Mouse (Mus musculus) cerebellum, adult 9-11 months (tissue): ENCODE measurements around the gene Accs.

ENCODE experiments used
- DNase-seq: peaks from one replicate; pipeline ENCODE4 v3.0.0; 2022

The Accs gene

DNA sequence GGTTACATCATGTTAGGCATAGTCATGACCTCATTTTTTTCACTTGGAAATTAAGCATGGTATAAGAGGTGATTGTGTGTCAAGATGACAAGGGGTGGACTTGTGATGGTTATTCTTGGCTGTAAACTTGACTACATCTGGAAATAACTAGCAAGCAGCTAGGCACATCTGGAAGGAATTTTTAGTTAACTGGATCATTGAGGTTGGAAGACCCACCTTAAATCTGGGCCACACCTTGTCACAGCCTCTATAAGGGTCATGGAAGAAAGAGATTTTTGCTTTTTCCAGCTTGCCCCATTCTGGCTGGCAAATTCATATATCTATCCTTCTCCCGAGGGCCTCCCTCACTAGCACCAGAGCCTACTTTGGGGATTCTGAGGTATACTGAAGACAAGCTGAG lies 1.6 kb upstream of the Accs start:
- DNase-seq = no peak

DNA sequence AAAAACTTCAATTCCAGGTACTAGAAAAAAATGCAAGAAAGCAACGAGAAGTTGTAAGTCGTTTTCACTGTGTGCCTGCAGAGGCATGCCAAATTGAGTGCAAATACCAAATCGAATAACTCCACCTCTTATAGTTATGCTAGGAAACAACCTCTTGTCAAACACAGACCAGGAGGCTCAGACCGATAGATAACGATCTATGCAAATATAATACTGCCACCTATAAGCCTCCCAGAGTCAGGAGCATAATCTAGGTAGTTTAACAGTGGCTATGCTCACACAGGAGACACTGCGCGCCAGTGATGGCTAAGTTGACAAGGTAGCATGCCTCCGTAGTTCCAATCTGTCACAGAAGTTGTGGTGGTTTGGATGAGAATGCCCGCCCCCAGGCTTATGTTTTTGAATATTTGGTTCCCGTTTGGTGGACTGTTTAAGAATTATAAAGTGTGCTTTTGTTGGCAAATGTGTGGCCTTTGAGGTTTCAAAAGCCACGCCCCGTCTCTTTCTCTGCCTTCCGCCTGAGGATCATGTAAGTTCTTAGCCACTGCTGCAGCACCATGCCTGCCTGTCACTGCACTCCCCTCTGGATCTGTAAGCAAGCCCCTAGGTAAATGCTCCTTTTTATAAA lies 688 bp upstream of the Accs start:
- DNase-seq = no peak

DNA sequence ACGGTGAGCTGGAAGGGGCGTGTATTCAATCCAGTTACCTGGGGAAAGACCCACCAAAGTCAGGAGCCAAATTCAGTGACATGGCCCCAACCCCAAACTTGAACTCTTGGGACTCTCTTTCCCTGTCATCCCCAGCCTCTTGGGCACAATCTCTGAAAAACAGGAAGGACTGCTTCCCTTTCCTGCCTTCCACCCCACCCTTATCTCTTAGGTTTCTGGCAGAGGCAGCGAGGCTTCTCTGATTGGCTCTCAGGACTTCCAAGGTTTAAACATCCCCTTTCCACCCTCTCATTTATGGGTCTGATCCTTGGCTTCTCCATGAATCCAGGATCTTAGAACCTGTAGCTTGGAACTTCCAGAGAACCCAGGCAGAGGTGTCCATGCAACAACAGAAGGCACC lies 8.4 kb downstream of the Accs start:
- DNase-seq = no peak

DNA sequence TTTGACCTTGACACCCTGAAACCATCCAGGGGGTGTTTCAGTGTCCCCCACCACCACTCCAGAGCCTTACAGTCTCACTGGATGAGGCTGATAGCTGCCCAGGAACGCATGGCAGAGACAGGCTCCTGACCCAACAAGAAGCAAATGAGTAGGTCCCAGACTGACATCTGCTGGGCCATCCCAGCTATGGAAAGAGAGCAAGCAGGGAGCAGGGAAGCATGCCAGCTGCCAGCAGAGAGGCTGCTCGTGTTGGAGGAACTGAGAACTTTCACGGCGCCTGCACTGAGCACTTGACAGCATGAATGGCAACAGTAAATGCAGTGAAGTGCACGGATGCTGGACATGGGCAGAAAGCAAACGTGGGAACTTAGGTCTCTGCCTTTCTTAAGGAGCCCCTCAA lies 9.6 kb downstream of the Accs start:
- DNase-seq = no peak

DNA sequence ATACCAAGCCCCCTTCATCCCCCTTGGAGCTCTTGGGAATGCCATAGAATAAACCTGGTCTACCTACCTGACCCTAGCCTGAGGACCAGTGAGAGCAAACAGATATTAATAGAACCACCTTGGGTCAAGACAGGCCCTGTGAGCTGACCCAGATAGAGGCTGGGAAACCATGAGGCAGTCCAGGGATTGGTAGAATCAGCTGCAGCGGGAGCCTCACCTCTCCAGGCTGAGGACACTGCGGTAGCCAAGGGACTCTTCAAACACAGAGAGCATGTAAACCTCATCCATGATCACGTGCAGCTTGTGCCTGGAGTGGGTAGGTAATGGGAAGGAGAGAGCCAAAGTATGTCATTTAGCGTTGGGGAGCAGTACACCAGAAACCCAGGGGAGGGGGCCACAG lies 10.8 kb downstream of the Accs start:
- no peak for DNase-seq

DNA sequence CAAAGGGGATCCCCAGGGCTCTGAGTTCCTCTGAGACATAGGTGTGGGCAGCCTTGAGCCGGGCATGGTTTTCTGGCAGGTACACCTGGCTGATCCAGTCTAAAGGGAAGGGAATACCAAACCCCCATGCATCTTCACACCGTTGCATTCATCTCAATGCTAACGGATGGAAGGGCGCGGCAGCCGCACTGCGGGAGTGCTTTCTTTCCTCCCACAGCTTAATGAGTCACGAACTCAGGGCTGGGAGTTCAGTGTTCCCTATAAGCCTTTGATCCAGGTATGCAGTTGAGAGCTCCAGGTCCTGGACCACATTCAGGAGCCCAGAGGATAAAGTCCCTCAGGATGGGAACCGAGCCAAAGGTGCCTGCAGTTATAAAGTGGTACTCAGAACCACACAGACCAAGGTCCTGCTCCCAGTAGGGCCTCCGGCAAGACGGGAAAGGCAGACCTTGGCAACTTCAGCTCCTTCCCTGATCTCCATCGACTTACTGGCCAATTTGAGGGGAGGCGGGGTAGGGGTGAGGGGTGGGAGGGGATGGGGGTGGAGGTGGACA lies 13.4 kb downstream of the Accs start:
- no peak for DNase-seq

DNA sequence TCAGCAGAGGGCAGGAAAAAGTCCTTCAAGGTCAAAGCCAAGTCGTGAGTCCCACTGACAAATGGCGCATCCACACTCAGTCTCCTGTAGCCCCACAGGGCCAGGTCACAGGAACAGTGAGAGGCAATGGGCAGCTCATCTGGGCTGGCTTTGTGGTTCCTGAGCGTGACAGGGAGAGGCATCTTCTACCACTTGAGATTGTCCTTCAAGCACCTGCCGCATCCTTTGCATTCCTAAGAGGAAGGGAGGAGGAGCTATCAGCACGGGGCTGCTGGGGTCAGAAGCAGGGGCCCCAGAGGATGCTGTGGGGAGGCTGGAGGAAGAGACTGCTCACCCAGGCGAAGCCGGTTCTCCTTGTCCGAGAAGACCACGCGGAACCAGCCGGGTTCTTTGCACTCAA lies 14.1 kb downstream of the Accs start:
- DNase-seq = no peak

DNA sequence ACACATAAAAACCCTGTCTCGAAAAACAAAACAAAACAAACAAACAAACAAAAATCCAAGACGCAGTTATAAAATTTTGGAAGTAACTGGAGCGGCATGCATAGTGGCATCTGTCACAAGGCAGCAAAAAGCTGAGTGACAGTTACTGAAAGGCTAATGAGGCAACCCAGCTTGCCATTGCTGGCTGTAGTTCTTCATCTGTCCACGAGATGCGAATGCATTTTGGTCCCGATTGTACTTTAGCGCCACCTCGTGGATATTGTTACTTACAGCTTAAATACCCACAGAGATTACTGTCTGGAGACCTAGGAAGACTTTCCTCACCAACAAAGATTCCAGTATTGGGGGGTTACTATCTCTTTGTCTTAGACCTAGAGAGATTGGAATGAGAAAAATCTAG lies 26.2 kb downstream of the Accs start:
- peak; percentile 77 for DNase-seq

DNA sequence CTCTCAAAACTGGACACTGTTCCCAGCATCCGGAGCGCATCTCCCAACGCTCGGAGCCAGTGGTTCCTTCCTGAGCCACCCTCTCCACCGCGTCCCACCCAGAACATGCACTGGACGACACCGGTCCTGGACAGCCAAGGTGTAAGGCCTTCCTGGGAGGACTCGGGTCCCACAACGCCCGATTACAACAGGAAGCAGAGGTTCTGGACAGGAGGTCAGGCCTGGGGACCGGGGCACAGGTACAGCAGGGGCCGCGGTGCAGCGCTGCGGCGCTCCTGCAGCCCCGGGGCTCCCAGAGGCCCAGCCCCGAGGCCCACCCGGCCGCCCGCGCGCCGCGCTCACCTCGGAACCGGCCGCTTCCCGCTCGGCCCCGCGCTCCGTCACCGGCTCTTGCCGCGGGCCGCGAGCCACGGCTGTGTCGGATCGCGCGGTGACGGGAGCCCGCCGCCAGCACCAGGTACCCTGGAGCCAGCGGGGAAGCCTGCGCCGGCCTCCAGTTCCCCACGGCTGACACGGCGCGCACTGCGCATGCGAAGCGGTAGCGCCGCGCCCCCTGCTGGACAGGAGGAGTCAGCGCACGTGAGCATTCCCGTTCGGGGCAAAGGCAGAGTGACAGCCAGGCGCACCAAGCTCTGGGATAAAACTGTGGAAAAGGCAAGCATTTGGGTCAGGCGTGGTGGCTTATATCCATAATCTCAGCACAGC lies 27.5 kb downstream of the Accs start, which contains the start of gene Ext2:
Gene Ext2 (minus strand): TSS at position 524 of the 705 bp plus-strand sequence.
- DNase-seq = peak; percentile 90

DNA sequence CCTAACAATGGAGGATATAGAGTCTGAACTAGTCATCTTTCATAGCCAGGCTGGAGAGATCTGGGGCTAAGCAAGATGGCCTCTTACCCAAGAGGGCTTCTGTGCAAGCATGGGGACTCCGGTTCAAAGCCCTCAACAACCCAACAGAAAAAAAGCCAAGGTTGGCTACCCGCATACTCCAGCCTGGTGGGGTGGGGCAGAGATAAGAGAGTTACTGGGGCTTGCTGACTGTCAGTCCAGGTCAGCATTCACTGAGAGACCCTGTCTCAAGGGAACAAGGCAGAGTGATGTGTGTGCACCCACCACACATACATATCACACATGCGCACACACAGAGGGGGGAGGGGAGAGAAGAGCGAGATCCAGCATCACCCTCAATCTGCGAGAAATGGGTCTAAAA lies 32.0 kb downstream of the Accs start:
- no peak for DNase-seq

DNA sequence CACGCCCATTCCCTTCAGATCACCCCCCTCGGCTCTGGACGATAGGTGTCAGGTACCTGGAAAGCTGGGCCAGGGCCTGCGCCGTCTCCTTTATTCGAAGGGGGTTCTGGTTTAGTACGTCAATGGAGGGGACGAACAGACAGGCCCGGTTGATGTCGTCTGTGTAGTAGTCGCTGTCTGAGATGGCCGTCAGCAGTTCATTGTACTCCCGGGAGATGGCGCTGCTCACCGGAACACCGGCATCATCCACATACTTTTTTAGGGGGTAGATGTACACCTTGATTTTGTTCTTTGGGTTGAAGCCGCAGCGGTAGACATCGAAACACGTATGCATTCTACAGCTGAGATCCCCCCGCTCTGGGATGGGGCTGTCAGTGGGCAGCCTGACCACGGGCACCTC lies 36.4 kb downstream of the Accs start:
- peak; percentile 33 for DNase-seq

DNA sequence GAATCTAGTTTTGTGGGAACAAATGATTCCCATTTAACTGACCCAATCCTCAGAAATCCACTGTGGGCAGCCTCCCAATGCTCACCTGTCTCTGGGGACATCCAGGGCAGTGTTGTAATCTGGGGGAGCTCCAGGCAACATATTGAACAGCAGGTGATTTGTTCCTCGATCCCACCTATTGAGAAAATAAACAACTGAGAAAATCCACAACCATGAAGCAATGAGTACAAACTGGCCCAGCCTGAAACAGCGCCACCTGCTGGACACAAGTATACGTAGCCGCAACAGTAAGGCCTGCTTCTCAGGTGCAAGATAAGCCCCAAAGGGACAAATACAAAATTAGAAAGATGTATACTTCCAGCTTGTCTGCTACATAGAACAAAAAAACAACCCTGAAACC lies 37.9 kb downstream of the Accs start:
- peak; percentile 65 for DNase-seq

DNA sequence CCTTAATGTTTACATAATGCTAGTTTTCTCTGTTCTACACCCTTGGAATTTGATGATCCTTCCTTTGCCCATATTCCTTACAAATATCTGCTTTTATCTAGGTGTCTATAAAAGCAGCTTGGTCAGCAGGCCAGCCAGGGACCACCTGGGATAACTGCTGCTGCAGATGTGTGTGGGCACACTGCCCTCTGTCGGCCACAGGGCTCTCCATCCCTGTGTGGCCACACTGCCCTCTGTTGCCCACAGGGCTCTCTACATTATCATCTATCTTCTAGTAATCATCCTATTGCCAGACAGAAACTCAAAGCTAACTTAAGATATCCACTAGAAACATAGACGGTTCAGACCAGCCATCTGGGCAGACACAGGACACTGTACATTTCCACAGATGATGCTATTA lies 39.8 kb downstream of the Accs start:
- DNase-seq = peak; percentile 54

DNA sequence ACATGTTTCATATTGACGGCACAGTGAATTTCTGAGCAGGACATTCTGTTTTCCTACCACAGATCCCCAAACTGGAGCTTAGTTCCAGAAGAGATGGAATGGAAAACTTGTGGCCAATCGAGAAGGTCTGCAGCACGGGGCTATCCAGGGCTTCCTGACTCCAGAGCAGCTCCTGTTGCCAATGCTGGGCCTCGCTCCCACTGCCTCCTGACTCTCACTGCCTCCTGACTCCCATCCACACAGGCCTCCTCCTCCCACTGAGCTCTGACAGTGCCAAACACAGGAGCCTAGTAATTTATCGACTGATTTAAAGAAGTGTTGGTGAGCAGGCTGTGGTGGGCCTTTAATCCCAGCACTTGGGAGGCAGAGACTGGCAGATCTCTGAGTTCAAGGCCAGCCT lies 41.7 kb downstream of the Accs start:
- peak; percentile 62 for DNase-seq

DNA sequence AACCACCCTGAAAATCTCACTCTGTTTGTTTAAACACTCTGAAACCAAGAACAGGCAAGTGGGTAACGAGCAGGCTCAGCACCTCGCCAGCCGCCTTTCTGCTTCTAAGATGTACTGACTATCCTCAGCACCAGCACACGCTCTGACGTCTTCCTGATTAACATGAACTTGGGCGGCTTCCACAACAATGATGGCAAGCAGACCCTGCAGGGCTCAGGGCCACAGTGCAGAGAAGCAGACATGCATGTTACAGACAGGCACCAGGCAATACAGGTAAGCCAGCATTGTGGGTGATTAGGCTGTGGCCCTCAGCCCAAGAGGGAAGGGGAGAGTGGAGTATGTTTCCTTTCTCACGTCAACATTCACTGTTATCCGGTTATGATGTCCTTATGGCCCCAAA lies 42.3 kb downstream of the Accs start:
- peak; percentile 12 for DNase-seq

DNA sequence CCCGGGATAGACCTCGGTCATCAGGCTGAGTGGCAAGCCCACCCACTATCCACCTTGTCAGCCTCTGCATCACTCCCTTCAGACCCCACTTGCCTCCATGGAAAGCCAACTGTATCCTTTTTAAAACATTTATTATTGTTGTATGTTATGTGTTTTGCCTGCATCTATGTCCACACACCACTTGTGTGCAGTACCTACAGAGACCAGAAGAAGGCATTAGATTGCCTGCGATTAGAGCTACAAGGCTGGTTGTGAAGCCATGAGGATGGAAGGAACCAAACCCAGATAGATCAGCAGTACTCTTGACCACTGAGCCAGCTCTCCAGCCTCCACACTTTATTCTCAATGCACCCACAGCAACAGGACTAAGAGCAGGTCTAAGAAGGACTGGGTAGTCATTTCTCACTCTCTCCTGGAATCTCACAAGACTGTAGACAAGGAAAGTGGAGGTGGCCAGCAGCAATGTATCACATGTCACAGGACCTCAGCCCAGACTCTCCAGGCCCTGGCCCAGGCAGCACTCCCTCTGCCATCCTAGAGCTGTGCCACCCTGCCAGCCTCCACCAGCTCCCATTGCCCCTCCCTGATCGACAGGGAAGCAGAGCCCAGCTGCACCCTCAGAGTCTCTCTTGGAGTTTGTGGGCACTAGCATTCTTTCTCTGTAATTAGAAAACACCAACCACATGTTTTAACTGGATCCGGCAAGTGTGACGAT lies 43.1 kb downstream of the Accs start:
- peak; percentile 34 for DNase-seq

DNA sequence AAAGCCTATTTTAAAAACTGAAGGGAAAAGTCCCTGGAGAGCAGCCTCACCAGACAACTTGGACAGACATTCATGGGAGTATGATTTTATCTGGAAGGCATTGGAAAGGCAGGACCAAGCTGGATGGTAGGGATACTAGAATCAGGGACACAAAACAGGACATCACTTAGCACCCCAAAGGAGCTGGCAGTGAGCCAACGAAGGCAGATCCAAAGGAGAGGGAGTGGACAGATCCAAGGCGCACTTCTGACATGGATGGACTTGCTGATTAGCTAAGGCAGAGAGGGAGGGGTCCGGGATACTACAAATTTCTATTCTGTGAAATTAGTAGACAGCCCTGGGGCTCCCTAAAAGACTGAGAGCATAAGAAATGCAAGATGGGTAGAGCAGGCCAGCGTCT lies 44.2 kb downstream of the Accs start:
- peak; percentile 34 for DNase-seq

DNA sequence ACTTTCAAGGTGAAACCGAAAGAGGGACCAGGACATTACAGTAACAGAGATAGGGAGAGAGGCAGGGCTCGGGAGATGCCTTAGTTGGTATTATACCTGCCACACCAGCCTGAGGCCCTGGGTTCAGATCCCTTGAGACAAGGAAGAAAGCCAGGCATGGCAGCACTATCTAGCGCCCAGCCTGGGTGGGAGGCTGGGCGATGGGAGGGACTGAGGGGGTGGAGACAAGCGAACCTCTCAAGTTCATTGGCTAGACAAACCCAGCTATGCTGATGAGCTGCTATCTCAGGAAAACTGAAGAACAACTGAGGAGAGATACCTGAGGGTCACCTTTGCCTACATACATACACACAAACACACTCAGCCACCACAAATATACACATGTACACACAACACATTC lies 44.7 kb downstream of the Accs start:
- DNase-seq = no peak

DNA sequence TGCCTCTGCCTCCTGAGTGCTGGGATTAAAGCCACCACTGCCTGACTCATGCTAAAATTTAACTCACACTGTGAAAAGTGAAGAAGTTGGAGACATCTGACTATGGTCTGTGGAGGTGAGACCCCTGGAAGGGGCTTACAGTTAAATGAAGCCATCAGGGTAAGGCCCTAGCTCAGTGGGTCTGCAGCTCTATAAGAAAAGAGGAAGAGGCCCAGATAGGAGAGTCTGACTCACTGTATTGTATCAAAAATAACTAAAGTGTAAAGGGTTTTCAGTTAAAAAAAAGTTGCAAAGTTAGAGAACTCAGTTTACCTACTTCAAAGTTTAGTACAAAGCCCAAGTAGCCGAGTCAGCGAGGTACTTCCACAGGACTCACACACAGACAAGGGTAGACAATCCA lies 46.8 kb downstream of the Accs start:
- no peak for DNase-seq

DNA sequence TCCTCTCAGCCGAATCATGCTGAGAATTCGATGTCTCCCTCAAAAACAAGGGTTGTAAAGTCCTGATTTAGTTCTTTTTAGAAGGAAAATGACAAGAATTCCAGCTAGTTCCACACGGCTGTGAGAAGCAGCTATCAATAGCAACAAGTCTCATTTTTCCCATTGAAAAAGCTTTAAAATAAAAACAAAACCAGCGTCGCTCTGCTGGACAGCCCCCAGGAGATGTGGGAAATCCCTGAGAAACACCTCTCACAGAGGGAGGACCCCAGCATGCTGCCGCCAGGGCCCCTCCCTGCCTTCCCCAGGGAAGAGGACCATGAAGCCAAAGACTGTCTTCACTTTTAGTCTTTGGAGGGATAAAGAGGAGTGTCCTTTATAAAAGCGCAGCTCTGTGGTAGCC lies 48.6 kb downstream of the Accs start:
- DNase-seq = no peak

DNA sequence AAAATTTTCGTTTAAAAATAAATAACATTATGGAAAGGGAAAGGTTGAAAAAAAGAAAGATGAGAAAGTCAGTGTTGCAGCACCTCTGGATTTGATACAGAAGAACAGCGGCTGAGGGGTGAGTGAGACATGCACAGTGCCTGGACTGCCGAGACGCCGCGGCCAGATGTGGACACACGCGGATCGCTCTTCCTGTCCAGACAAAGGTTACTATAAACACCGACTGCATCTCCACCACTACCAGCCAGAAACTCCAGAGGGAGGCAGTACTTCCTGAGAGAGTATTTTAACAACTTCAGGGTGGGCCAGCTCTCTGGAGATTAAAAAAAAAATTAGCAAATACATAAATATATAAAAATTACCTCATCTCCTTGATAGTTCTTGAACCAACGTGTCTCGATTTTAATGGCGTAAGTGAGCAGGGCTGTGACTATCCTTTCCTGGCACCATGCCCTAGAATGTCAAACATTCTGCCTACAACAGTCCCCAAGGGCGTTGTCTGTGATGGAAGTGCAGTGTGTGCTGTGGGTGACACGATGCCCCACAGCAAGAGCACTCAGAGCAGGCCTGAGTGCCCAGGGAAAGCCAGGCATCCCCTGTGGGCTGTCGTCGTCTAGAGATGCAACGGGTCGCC lies 52.5 kb downstream of the Accs start:
- DNase-seq = no peak

DNA sequence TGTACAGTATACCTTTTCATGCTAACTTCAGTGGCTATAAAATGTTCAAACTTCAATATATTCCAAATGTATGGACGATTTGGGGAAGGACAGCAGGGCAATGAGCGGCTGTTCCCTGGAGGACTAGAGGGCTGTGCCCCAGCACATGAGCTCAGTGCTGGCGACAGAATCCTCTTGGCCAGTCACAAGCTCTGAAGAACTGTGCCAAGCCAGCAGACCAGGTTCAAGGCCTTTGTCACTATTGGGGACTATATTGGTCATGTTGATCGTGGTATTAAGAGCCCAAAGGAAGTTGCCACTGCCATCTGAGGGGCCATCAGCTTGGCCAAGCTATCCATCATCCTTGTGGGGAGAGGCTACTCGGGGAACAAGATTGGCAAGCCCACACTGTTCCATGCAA lies 55.4 kb downstream of the Accs start:
- DNase-seq = no peak
